Mouse (Mus musculus): ENCODE data around the gene Gm20379. TPM values are rescaled to one million over a fixed set of nuclear protein-coding genes. Genes with fewer than 3 reads are reported as not detected.

The Gm20379 gene
- total RNA-seq, 1 experiment: 0.22 TPM

DNA sequence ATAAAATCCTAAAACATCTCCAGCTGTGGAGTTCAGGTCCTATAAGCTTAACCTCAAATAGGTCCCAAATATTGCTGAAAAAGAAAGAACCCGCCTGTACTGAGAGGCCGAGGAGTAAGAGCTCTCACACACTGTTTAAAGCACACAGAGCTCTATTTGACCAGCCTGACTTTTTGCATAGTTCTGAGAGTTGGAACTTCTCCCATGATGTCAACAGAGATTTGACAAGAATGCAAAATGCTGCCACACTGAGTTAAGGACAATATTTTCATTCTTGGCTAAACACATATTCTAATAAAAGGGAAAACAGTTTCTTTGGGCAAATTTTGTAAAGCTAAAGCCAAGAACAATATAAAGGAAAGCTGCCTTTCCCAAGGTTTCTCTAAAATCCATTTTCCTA lies 8.8 kb upstream of the Gm20379 start:
- in situ Hi-C loops (cut with MboI; ENCODE audit: low sequenced_read_pairs in 2 of 2, unreplicated experiment in 2 of 2): no loop called here
- H3K27ac ChIP-seq (ENCODE audit: insufficient read depth, low read depth, low read length, poor library complexity, severe bottlenecking): no peak overlapping the region

DNA sequence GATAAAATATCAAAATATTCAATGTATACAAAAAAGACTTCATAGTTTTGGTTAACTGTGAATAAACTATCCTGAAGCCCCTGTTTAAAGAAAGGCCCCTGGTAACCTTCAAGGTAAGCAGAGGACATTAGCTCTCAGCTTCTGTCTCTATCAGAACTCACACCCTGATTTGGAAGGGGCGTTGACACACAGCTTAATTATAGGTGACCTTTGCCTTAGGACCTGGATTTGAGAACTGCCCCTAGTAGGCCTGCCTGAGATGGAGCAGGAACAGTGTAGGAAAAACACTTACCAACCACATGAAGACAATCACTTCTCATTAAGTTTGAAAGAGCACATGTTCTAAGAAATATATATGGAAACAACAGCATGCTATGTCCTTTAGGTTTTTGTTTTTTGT lies 6.3 kb upstream of the Gm20379 start:
- Histone ChIP-seq H3K4me3 (ENCODE audit: insufficient read depth in 1 of 2, low read depth in 1 of 2, low read length in 2 of 2, poor library complexity in 1 of 2, severe bottlenecking in 1 of 2) (no peak overlapping the region), H3K9ac (ENCODE audit: insufficient read depth, low read depth, low read length, poor library complexity, severe bottlenecking) (no peak overlapping the region), H3K27ac (ENCODE audit: insufficient read depth, low read depth, low read length, poor library complexity, severe bottlenecking) (no peak overlapping the region), H3K36me3 (ENCODE audit: control insufficient read depth, insufficient read depth, low read length, poor library complexity, severe bottlenecking) (no peaks in the 10 kb centered on the region; the same call in 1 of the 2 replicates), H3K9me3 (ENCODE audit: control insufficient read depth, insufficient read depth, low read depth, low read length) (no peaks in the 10 kb centered on the region), H3K4me1 (ENCODE audit: control insufficient read depth in 2 of 2, insufficient read depth in 2 of 2, low read length in 2 of 2, poor library complexity in 1 of 2) (no peaks in the 10 kb centered on the region)
- in situ Hi-C loops (cut with MboI; ENCODE audit: low sequenced_read_pairs in 2 of 2, unreplicated experiment in 2 of 2): no loop called here
- DNase-seq (ENCODE audit: low read depth, low spot score): no peak
- TF ChIP-seq CHD2 (IDR thresholded peaks at IDR 0.05; ENCODE audit: low read depth, low read length) (no peak), ZNF384 (IDR thresholded peaks at IDR 0.05; ENCODE audit: low read depth, low read length) (no peak), MAFK (IDR thresholded peaks at IDR 0.05; ENCODE audit: insufficient read depth, low read depth, low read length) (no peak), ZC3H11A (IDR thresholded peaks at IDR 0.05; ENCODE audit: borderline replicate concordance, low read depth, low read length) (no peak), HCFC1 (IDR thresholded peaks at IDR 0.05; ENCODE audit: borderline replicate concordance, insufficient read depth, low read length) (no peak)

More for the DNA sequence above, 8.8 kb upstream of the Gm20379 start:
- H3K4me1 ChIP-seq (ENCODE audit: control insufficient read depth in 2 of 2, insufficient read depth in 2 of 2, low read length in 2 of 2, poor library complexity in 1 of 2): no peaks in the 10 kb centered on the region
- TF ChIP-seq ZNF384 (IDR thresholded peaks at IDR 0.05; ENCODE audit: low read depth, low read length) (no peak), HCFC1 (IDR thresholded peaks at IDR 0.05; ENCODE audit: borderline replicate concordance, insufficient read depth, low read length) (no peak), ZC3H11A (IDR thresholded peaks at IDR 0.05; ENCODE audit: borderline replicate concordance, low read depth, low read length) (no peak), CHD2 (IDR thresholded peaks at IDR 0.05; ENCODE audit: low read depth, low read length) (no peak), MAFK (IDR thresholded peaks at IDR 0.05; ENCODE audit: insufficient read depth, low read depth, low read length) (no peak)
- no peak overlapping the region for H3K4me3 ChIP-seq (ENCODE audit: insufficient read depth in 1 of 2, low read depth in 1 of 2, low read length in 2 of 2, poor library complexity in 1 of 2, severe bottlenecking in 1 of 2)
- H3K9ac ChIP-seq (ENCODE audit: insufficient read depth, low read depth, low read length, poor library complexity, severe bottlenecking): no peak overlapping the region
- DNase-seq (ENCODE audit: low read depth, low spot score): no peak
- no peaks in the 10 kb centered on the region; the same call in 1 of the 2 replicates for H3K36me3 ChIP-seq (ENCODE audit: control insufficient read depth, insufficient read depth, low read length, poor library complexity, severe bottlenecking)
- no peaks in the 10 kb centered on the region for H3K9me3 ChIP-seq (ENCODE audit: control insufficient read depth, insufficient read depth, low read depth, low read length)

DNA sequence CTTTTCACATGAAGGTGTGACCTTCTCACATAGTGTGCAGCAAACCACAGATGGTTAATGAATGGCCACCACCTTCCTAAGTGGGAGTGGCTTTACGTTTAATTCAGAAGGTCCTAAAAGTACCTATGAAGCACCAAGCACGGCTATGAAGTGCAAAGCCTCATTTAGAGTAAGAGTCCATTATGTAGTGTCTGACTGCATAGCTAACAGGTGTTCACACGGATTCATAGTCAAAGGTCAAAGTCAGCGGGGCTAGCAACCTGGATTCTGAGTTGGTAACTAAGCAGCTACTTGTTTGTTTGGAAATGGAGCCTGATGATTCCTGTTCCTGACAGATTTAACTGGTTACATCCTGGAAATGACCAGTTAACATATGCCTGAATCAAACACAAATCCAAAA lies 4.0 kb upstream of the Gm20379 start:
- no peak for TF ChIP-seq ZC3H11A (IDR thresholded peaks at IDR 0.05; ENCODE audit: borderline replicate concordance, low read depth, low read length)
- no peak for TF ChIP-seq ZNF384 (IDR thresholded peaks at IDR 0.05; ENCODE audit: low read depth, low read length)
- no peak for TF ChIP-seq CHD2 (IDR thresholded peaks at IDR 0.05; ENCODE audit: low read depth, low read length)
- no peak for TF ChIP-seq MAFK (IDR thresholded peaks at IDR 0.05; ENCODE audit: insufficient read depth, low read depth, low read length)
- TF ChIP-seq HCFC1 (IDR thresholded peaks at IDR 0.05; ENCODE audit: borderline replicate concordance, insufficient read depth, low read length): no peak
- Histone ChIP-seq H3K27ac (ENCODE audit: insufficient read depth, low read depth, low read length, poor library complexity, severe bottlenecking) (no peak overlapping the region), H3K4me1 (ENCODE audit: control insufficient read depth in 2 of 2, insufficient read depth in 2 of 2, low read length in 2 of 2, poor library complexity in 1 of 2) (no peaks in the 10 kb centered on the region), H3K9ac (ENCODE audit: insufficient read depth, low read depth, low read length, poor library complexity, severe bottlenecking) (no peak overlapping the region), H3K4me3 (ENCODE audit: insufficient read depth in 1 of 2, low read depth in 1 of 2, low read length in 2 of 2, poor library complexity in 1 of 2, severe bottlenecking in 1 of 2) (no peak overlapping the region), H3K36me3 (ENCODE audit: control insufficient read depth, insufficient read depth, low read length, poor library complexity, severe bottlenecking) (no peaks in the 10 kb centered on the region; the same call in 1 of the 2 replicates), H3K9me3 (ENCODE audit: control insufficient read depth, insufficient read depth, low read depth, low read length) (no peaks in the 10 kb centered on the region)
- DNase-seq (ENCODE audit: low read depth, low spot score): no peak
- in situ Hi-C loops (cut with MboI; ENCODE audit: low sequenced_read_pairs in 2 of 2, unreplicated experiment in 2 of 2): no loop called here

DNA sequence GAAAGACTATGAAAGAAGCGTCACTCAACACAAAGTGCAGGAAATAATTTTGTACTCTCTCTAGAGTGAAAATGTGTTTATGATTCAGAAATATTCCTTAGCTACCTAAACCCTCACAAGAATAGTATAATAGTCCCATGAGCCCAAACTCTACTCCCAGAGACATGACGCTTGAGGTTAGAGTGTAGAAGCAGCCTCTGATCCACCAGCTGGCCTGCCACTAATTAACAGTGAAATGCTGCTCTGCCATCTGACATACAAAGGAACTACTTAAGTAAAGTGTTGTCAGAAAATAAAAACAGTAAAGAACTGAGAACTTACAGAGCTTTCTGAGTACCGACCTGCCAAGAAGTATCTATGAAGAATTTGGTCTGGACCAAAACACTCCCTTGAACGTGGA lies 3.3 kb upstream of the Gm20379 start:
- DNase-seq (ENCODE audit: low read depth, low spot score): no peak
- Histone ChIP-seq H3K9me3 (ENCODE audit: control insufficient read depth, insufficient read depth, low read depth, low read length) (no peaks in the 10 kb centered on the region), H3K27ac (ENCODE audit: insufficient read depth, low read depth, low read length, poor library complexity, severe bottlenecking) (no peak overlapping the region), H3K4me1 (ENCODE audit: control insufficient read depth in 2 of 2, insufficient read depth in 2 of 2, low read length in 2 of 2, poor library complexity in 1 of 2) (no peaks in the 10 kb centered on the region), H3K36me3 (ENCODE audit: control insufficient read depth, insufficient read depth, low read length, poor library complexity, severe bottlenecking) (no peaks in the 10 kb centered on the region; the same call in 1 of the 2 replicates), H3K9ac (ENCODE audit: insufficient read depth, low read depth, low read length, poor library complexity, severe bottlenecking) (no peak overlapping the region), H3K4me3 (ENCODE audit: insufficient read depth in 1 of 2, low read depth in 1 of 2, low read length in 2 of 2, poor library complexity in 1 of 2, severe bottlenecking in 1 of 2) (no peak overlapping the region)
- in situ Hi-C loops (cut with MboI; ENCODE audit: low sequenced_read_pairs in 2 of 2, unreplicated experiment in 2 of 2): no loop called here
- no peak for TF ChIP-seq HCFC1 (IDR thresholded peaks at IDR 0.05; ENCODE audit: borderline replicate concordance, insufficient read depth, low read length)
- TF ChIP-seq ZC3H11A (IDR thresholded peaks at IDR 0.05; ENCODE audit: borderline replicate concordance, low read depth, low read length): no peak
- no peak for TF ChIP-seq MAFK (IDR thresholded peaks at IDR 0.05; ENCODE audit: insufficient read depth, low read depth, low read length)
- no peak for TF ChIP-seq ZNF384 (IDR thresholded peaks at IDR 0.05; ENCODE audit: low read depth, low read length)
- no peak for TF ChIP-seq CHD2 (IDR thresholded peaks at IDR 0.05; ENCODE audit: low read depth, low read length)
